Mouse (Mus musculus) inflammation-experienced regulatory T-cells, adult 16 weeks (primary cell): ENCODE measurements around the gene Spz1. TPM values are rescaled to one million over a fixed set of nuclear protein-coding genes. Genes with fewer than 3 reads are reported as not detected.

ENCODE experiments used
- polyA plus RNA-seq: library from polyadenylated mRNA; unstranded; fragments of 100-300 nt; shearing (Covaris generic); gene quantifications from one replicate; pipeline ENCODE4 v1.2.1, GENCODE M21; 2017

Spz1 gene
- polyA plus RNA-seq: not detected

GRCm38 (mm10) chr13:92576072-92576471 lies at the start of gene Spz1:
Gene Spz1, minus strand, starts transcription at chr13:92576172.

GRCm38 (mm10) chr13:92610311-92611221 lies 34.6 kb upstream of the Spz1 start, which contains the start of gene Serinc5:
Gene Serinc5, plus strand, starts transcription at chr13:92611091.

GRCm38 (mm10) chr13:92530721-92531211 lies 45.2 kb downstream of the Spz1 start, which contains the start of gene Zfyve16:
Gene Zfyve16, minus strand, starts transcription at chr13:92530868.

Other genes with a start within 250 kb of the Spz1 start
- 3.2 TPM for gene Dhfr, start 221.4 kb downstream of the Spz1 start, polyA plus RNA-seq
- gene Msh3, start 221.2 kb downstream of the Spz1 start, polyA plus RNA-seq: 44.0 TPM
- gene Ankrd34b, start 150.3 kb downstream of the Spz1 start, polyA plus RNA-seq: 0.09 TPM
- 6.6 TPM for gene Fam151b, start 92.2 kb downstream of the Spz1 start, polyA plus RNA-seq
- 17.4 TPM for gene Zfyve16, start 45.3 kb downstream of the Spz1 start, polyA plus RNA-seq
- gene Serinc5, start 34.9 kb upstream of the Spz1 start, polyA plus RNA-seq: 33.8 TPM
- not detected for gene Thbs4, start 218.6 kb upstream of the Spz1 start, polyA plus RNA-seq